Mouse (Mus musculus) heart, adult 8-10 months (tissue): ENCODE measurements around the gene Edn2. TPM values are rescaled to one million over a fixed set of nuclear protein-coding genes. Genes with fewer than 3 reads are reported as not detected.

Experiments used
- DNase-seq: peaks from one replicate; pipeline ENCODE4 v3.0.0; 2022; ENCODE audit warnings: low spot score
- total RNA-seq, 4 experiments: library from RNA; stranded (reverse); gene quantifications; 2 replicates each; pipeline ENCODE4 v1.2.4; 2022

Edn2 gene
- total RNA-seq, 4 experiments from 2014 or later: not detected

DNA sequence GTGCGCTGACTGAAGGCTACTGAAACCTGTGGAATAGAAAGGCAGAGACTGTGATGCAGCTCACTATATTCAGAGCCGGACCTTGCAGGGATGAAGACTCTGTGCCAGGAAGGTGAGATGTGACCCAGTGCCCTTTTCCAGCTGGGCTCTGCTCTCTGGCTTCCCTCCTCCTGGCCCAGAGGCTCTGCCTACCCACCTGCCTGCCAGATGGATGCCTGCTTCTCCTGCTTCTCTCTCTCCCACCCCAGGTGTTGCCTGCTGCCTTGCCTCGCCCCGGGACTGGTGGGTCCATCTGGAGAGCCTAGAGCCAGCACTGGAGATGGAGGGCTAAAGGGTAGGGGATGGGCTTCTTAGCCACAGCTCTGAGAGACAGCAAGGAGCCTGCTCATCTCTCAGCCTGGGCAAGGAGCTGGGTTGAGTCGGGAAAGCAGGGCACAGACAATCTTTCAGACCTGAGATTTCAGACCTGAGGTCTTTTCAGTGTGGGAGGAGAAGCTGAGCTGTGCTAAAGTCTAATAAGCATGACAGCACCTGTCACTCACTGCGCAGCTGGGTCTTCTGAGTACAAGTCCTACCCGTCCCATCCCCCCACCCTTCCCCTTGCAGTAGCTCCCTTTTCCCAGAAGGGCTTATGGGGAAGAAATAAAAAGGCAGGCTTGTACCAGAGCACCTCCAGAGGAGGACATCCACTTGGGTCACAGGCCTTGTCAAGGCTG, 39.7 kb downstream of the Edn2 start:
- DNase-seq: no peak

DNA sequence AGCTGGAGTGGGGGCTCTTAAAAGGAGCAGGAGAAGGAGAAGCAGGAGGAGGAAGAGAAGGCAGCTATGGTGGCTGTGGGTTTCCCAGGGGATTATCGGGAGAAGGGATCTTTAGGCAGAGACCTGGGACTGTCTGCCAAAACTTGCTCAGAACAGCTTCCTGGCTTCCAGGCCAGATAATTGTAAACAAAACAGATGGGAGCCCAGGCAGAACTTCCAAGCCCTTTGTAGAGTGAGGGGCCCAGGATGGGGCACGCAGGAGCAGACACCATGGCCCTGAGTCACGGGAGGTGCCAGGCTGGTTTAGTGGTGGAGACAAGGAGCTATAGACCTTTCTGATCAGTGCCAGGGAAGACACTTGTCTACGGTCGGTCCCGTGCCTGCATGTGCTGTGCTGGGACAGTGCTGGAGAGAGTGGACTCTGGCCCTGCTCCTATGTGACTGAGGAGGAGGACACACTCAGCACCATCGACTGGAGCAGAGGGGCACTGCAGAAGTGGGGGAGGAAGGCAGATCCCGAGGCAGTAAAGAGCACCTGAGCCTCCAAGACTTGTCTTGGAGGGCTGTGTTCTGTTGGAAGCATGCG, 43.4 kb downstream of the Edn2 start:
- no peak for DNase-seq

GRCm38 (mm10) chr4:120206471-120206891, 45.5 kb downstream of the Edn2 start:
- DNase-seq: no peak

- DNase-seq: no peak
Observed at GRCm38 (mm10) chr4:120212080-120212479, 51.1 kb downstream of the Edn2 start.

DNA sequence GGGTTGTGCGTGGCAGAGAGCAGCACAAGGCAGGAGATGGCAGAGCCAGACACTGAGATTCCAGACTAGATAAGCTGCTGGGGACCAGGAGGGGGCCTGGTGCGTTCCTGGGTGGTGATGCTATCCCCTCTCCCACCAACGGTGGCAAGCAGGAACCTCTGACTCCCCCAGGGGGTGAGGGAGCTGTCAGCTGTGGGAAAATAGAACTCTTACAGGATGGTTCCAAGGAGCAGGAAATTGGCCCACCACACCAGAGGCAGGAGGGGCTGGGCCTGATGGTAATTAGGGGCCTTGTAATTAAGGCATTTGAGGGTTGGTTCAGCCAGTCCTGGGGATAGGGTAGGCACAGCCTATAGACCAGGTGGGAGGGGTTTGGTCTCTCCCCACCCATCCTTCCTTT, 51.8 kb downstream of the Edn2 start:
- no peak for DNase-seq

DNA sequence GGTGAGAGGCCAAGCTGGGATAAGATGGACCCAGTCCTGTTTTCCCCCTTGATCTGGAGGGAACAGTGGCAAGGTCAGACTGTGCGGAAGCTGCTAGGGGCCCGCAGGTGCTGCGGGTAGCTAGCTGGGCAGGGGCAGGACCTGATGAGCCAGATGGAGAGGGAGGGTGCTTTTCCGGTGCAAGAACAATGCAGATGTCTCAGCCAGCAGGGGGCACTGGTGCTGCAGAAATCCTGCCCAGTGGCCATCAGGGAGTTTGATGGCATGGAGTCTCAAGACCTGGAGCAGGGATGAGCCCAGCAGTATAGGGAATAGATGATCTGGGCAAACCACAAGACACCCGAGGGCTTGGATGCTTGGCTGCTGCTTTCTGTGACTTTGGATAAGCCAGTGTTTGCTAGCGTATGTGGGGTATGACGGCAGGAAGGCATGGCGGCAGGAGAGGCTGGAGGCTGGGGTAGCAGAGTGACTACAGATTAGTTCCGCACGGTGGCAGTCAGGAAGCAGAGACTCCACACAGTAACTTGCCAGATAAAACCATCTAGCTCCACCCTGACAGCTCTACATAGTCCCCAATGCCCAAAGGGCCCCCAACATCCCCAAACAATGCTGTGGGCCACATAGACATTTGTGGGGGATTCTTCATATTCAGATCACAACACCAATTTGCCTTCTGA, 55.0 kb downstream of the Edn2 start:
- DNase-seq: peak; percentile 36

DNA sequence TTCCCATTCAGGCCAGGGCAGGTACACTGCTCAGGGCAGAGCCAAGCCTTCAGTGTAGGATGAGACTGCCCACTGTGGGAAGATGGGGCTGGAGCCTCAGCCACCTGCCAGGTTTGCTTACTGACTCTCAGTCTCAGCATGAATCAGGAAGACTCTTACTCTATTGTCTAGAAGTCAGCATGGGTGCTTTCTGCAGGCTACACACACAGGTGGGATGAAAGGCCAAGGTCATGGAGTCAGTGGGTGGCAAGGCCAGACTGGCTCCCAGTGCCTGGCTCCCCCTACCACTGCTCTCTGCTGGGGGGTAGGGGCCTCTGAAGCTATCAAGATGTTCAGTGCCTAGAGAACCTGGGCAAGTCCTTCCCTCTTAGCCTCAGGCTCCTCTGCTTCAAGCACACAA, 55.9 kb downstream of the Edn2 start:
- no peak for DNase-seq

Other genes starting within 250 kb of the Edn2 start
- gene AL607142.1, start 96.2 kb upstream of the Edn2 start, total RNA-seq: not detected
- 1 to 10 TPM; 2.3 to 6.3 (median 3.3) TPM for gene Foxo6, start 126.1 kb downstream of the Edn2 start, total RNA-seq
- gene Scmh1, start 244.1 kb downstream of the Edn2 start, total RNA-seq: 10 to 100 TPM; 58.6 to 65.6 (median 61.3) TPM